Mouse (Mus musculus): Measurements from ENCODE around the gene Gsdme.
A peak's percentile ranks its signal among the peaks of the same experiment; 100 is the strongest.

Gene Gsdme

GRCm38 (mm10) chr6:50175736-50176135, 87.9 kb downstream of the Gsdme start:
- DNase-seq, result no peak

- peak; percentile 16 for DNase-seq
Measured at GRCm38 (mm10) chr6:50169771-50170170, 93.9 kb downstream of the Gsdme start.

GRCm38 (mm10) chr6:50168821-50169220, 94.8 kb downstream of the Gsdme start:
- no peak for DNase-seq

GRCm38 (mm10) chr6:50163013-50163412, 100.6 kb downstream of the Gsdme start:
- DNase-seq, result no peak

- no peak for DNase-seq
Measured at GRCm38 (mm10) chr6:50159842-50160241, 103.8 kb downstream of the Gsdme start.

GRCm38 (mm10) chr6:50149378-50149777, 114.3 kb downstream of the Gsdme start:
- no peak for DNase-seq

GRCm38 (mm10) chr6:50146158-50146557, 117.5 kb downstream of the Gsdme start:
- DNase-seq, result no peak

GRCm38 (mm10) chr6:50139526-50139925, 124.1 kb downstream of the Gsdme start:
- no peak for DNase-seq

Data from cerebellum, adult 11-12 months (tissue).